Mouse (Mus musculus) frontal cortex, adult (tissue): ENCODE measurements around the gene Mettl1.

ENCODE experiments used
- ATAC-seq: cut with Nextera tagmentation; 2 replicates; pipeline ENCODE4 v1.9.2; 2017; ENCODE audit warnings: mild to moderate bottlenecking, moderate library complexity, mixed read lengths; ENCODE audit not compliant: low TSS enrichment

Mettl1 gene

GRCm38 (mm10) chr10:127083915-127084306 lies 42.7 kb downstream of the Mettl1 start:
- ATAC-seq, result no peak

GRCm38 (mm10) chr10:127085052-127085451 lies 43.8 kb downstream of the Mettl1 start:
- ATAC-seq, result no peak

DNA sequence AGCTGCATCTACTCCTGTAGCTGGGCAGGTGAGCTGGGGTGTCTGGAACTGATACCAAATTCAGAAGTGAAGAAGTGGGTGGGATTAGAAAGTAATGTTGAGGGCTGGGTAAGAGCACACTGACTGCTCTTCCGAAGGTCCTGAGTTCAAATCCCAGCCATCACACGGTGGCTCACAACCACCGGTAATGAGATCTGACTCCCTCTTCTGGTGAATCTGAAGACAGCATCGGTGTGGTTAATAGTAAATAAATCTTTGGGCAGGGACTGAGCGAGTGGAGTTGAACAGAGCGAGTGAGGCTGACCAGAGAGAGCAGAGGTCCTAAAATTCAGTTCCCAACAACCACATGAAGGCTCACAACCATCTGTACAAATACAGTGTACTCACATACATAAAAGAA lies 44.4 kb downstream of the Mettl1 start:
- ATAC-seq, result no peak

DNA sequence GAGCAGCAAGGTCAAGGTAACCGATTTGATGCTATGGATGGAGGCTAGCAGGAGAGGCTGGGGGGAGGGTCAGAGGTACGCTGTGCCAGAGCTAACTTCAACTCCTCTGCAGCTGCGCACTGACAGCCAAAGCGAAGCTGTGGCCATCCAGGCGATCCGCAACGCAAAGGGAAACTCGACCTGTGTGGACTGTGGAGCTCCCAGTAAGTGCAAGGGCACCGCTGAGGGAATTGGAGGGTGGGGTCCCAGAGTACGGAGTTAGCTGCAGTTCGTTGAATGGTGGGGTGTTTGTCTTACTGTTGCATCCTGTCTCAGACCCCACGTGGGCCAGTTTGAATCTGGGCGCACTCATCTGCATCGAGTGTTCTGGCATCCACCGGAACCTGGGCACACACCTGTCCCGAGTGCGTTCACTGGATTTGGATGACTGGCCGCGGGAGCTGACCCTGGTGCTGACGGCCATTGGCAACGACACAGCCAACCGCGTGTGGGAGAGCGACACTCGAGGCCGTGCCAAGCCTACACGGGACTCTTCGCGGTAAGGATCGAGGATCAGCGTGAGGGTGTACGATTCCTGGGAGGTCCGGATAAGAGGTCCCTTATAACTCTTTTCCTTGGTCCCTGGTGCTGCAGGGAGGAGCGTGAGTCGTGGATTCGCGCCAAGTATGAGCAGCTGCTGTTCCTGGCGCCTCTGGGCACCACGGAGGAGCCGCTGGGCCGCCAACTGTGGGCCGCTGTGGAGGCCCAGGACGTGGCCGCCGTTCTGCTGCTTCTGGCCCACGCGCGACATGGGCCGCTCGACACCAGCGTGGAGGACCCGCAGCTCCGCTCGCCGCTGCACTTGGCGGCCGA lies 49.6 kb downstream of the Mettl1 start:
- ATAC-seq, result peak; percentile 8; the same call in 1 of the 2 replicates

DNA sequence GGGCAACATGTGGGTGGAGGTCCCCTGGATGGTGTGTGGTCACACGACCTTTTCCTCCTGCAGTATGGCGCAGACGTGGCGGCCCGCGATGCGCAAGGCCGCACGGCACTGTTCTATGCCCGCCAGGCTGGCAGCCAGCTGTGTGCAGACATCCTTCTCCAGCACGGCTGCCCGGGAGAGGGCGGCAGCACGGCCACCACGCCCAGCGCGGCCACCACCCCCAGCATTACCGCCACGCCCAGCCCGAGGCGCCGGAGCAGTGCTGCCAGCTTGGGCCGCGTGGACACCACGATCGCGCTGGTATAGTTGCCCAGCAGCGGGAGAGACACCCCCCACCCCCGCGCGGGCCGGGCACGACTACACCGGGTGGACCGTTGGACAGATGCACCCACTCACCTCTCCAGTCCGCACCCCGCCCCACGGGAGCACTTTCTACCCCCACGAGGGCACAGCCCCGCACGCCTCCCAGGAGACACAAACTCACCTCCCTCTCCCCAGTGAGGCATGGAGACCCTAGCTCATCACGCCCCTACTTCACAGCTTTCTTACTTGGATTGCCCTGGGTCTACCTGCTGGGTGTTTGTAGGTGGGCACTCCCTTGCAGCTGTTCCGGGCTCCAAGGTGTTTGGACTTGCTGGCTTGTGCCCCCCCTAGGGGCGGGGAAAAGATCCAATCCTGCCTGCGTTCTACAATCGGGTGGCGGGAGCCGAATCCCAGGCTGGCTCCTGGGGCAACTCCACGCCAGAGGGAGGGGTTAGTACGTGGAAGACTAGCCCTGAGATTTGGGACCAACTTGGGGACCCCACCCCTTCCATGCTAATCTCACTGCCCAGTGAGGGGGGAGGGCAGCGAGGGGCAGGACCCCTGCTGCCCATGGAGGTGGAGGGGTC lies 50.5 kb downstream of the Mettl1 start:
- peak; percentile 8; the same call in 1 of the 2 replicates for ATAC-seq

- ATAC-seq, result no peak
Measured at GRCm38 (mm10) chr10:127092742-127093141, 51.5 kb downstream of the Mettl1 start.

- peak; percentile 5; the same call in 1 of the 2 replicates for ATAC-seq
Measured at GRCm38 (mm10) chr10:127094382-127094802, 53.2 kb downstream of the Mettl1 start.
